Mouse (Mus musculus) liver, adult 2 months (tissue): ENCODE data around the gene Med21. TPM values are rescaled to one million over a fixed set of nuclear protein-coding genes. Genes with fewer than 3 reads are reported as not detected.

Experiments
- DNase-seq: peaks from one replicate; pipeline ENCODE4 v3.0.0-alpha.2; 2011; ENCODE audit warnings: low read depth, low spot score; ENCODE audit errors: extremely low read depth
- H3K27ac ChIP-seq: fragments of 200-500 bp; replicated peaks from 2 replicates; pipeline ENCODE4 v1.5.1; 2012; ENCODE audit warnings: low read depth, mild to moderate bottlenecking, control low read depth, inconsistent platforms, low read length; ENCODE audit not compliant: insufficient read depth
- H3K27me3 ChIP-seq: fragments of 200-500 bp; 2 replicates; pipeline ENCODE4 v1.6.1; 2012; ENCODE audit warnings: mild to moderate bottlenecking, moderate library complexity, low read length, inconsistent platforms; ENCODE audit not compliant: control insufficient read depth, insufficient read depth
- H3K36me3 ChIP-seq: fragments of 200-500 bp; 2 replicates; pipeline ENCODE4 v1.6.1; 2012; ENCODE audit warnings: low read length, inconsistent platforms; ENCODE audit not compliant: control insufficient read depth, insufficient read depth
- H3K4me1 ChIP-seq: fragments of 200-500 bp; 2 replicates; pipeline ENCODE4 v1.6.1; 2011; ENCODE audit warnings: low read length; ENCODE audit not compliant: control insufficient read depth, insufficient read depth
- H3K4me3 ChIP-seq: fragments of 200-500 bp; 2 replicates; pipeline ENCODE4 v1.5.1; 2011; ENCODE audit warnings: low read depth, mild to moderate bottlenecking, control low read depth, low read length, moderate library complexity; ENCODE audit not compliant: insufficient read depth
- H3K79me2 ChIP-seq: fragments of 200-500 bp; 2 replicates; pipeline ENCODE4 v1.6.1; 2012; ENCODE audit warnings: inconsistent platforms, mild to moderate bottlenecking, low read length, moderate library complexity; ENCODE audit not compliant: control insufficient read depth, insufficient read depth
- H3K9ac ChIP-seq: fragments of 200-500 bp; 2 replicates; pipeline ENCODE4 v1.6.1; 2012; ENCODE audit warnings: low read depth, mild to moderate bottlenecking, control low read depth, inconsistent platforms, low read length
- CTCF ChIP-seq: fragments of 200-500 bp; IDR thresholded peaks from 2 replicates; pipeline ENCODE4 v1.5.1; 2011; ENCODE audit warnings: low read depth, low read length, control low read depth
- POLR2A ChIP-seq: fragments of 200-500 bp; IDR thresholded peaks from 2 replicates; pipeline ENCODE4 v1.6.1; 2011; ENCODE audit warnings: low read length, control low read depth; ENCODE audit not compliant: insufficient read depth; ENCODE audit errors: extremely low read depth
- WGBS: fragments of 180-500 bp; shearing (Covaris S2); methylation state at CpG from one replicate; pipeline ENCODE4 v1.1.7; 2018; 5-methylcytosine and 5-hydroxymethylcytosine counted together
- polyA plus RNA-seq: library from polyadenylated mRNA; depleted of rRNA; stranded (reverse); fragments of >200 nt; gene quantifications from 2 replicates; pipeline ENCODE4 v1.2.3, GENCODE M21; 2012
- total RNA-seq: library from RNA; depleted of rRNA; stranded (reverse); fragments of >200 nt; gene quantifications from 2 replicates; pipeline ENCODE4 v1.2.3, GENCODE M21; 2014

The Med21 gene
- total and polyA plus RNA-seq, 2 experiments = 35.0 to 42.9 TPM

GRCm38 (mm10) chr6:146634759-146635606, 7.4 kb upstream of the Med21 start:
- peak; percentile 25 for DNase-seq
- TF ChIP-seq CTCF = no peak
- TF ChIP-seq POLR2A = no peak
- 72% methylated on average over 4 of the region's 4 CpGs for WGBS
- H3K4me1 ChIP-seq = peaks cover 17% of the 10 kb centered on the region
- peak overlapping the region; percentile 70; the same call in 1 of the 2 replicates for H3K4me3 ChIP-seq
- H3K27me3 ChIP-seq = no peaks in the 10 kb centered on the region
- no peaks in the 10 kb centered on the region for H3K36me3 ChIP-seq
- H3K9ac ChIP-seq = peak overlapping the region; percentile 19
- no peaks in the 10 kb centered on the region; the same call in 1 of the 2 replicates for H3K79me2 ChIP-seq
- no peak overlapping the region for H3K27ac ChIP-seq

GRCm38 (mm10) chr6:146636482-146636881, 5.9 kb upstream of the Med21 start:
- Histone ChIP-seq H3K79me2 (no peaks in the 10 kb centered on the region; the same call in 1 of the 2 replicates), H3K4me1 (peaks cover 15% of the 10 kb centered on the region), H3K9ac (no peak overlapping the region), H3K36me3 (no peaks in the 10 kb centered on the region), H3K4me3 (no peak overlapping the region), H3K27ac (no peak overlapping the region), H3K27me3 (no peaks in the 10 kb centered on the region)
- DNase-seq = no peak
- 89% methylated on average over 5 of the region's 5 CpGs for WGBS
- no peak for TF ChIP-seq POLR2A

- Histone ChIP-seq H3K4me1 (peaks cover 9% of the 10 kb centered on the region), H3K4me3 (no peak overlapping the region), H3K9ac (no peak overlapping the region), H3K79me2 (no peaks in the 10 kb centered on the region; the same call in 1 of the 2 replicates), H3K36me3 (no peaks in the 10 kb centered on the region), H3K27ac (peak overlapping the region; percentile 45; the same call in 1 of the 2 replicates), H3K27me3 (no peaks in the 10 kb centered on the region)
- no peak for DNase-seq
- 83% methylated on average over 7 of the region's 7 CpGs for WGBS
- TF ChIP-seq POLR2A (no peak), CTCF (no peak)
These were observed 2.0 kb upstream of the Med21 start for GRCm38 (mm10) chr6:146640068-146640965.

GRCm38 (mm10) chr6:146640991-146641390, 1.4 kb upstream of the Med21 start:
- Histone ChIP-seq H3K4me1 (peaks cover 9% of the 10 kb centered on the region), H3K79me2 (no peaks in the 10 kb centered on the region; the same call in 1 of the 2 replicates), H3K9ac (peak overlapping the region; percentile 47), H3K36me3 (no peaks in the 10 kb centered on the region), H3K27ac (peak overlapping the region; percentile 70), H3K4me3 (no peak overlapping the region), H3K27me3 (no peaks in the 10 kb centered on the region)
- DNase-seq = peak; percentile 91
- whole genome bisulfite sequencing = 16% methylated on average over 6 of the region's 6 CpGs
- TF ChIP-seq CTCF = no peak
- TF ChIP-seq POLR2A = no peak

GRCm38 (mm10) chr6:146641621-146642210, 631 bp upstream of the Med21 start:
- no peak for TF ChIP-seq CTCF
- TF ChIP-seq POLR2A = no peak
- Histone ChIP-seq H3K27ac (peak overlapping the region; percentile 70), H3K9ac (peak overlapping the region; percentile 65; the same call in 1 of the 2 replicates), H3K4me1 (peaks cover 9% of the 10 kb centered on the region), H3K27me3 (no peaks in the 10 kb centered on the region), H3K36me3 (no peaks in the 10 kb centered on the region), H3K4me3 (no peak overlapping the region), H3K79me2 (no peaks in the 10 kb centered on the region; the same call in 1 of the 2 replicates)
- DNase-seq = peak; percentile 19
- 56% methylated on average over 11 of the region's 11 CpGs for WGBS
